Mouse (Mus musculus) myocyte (in vitro differentiated cells): Measurements from ENCODE around the gene Clk3. TPM values are rescaled to one million over a fixed set of nuclear protein-coding genes. Genes with fewer than 3 reads are reported as not detected.

Source experiments
- H3K27me3 ChIP-seq: one replicate; pipeline ENCODE4 v1.6.1; 2011; ENCODE audit not compliant: control insufficient read depth, insufficient read depth, insufficient read length
- H3K36me3 ChIP-seq: one replicate; pipeline ENCODE4 v1.6.1; 2011; ENCODE audit not compliant: control insufficient read depth, insufficient read depth
- H3K4me2 ChIP-seq: one replicate; pipeline ENCODE4 v1.6.1; 2011; ENCODE audit warnings: low read depth, control low read depth
- H3K4me3 ChIP-seq: one replicate; pipeline ENCODE4 v1.5.1; 2011; ENCODE audit warnings: mild to moderate bottlenecking, control low read depth, moderate library complexity
- H3K79me2 ChIP-seq: one replicate; pipeline ENCODE4 v1.6.1; 2011; ENCODE audit not compliant: control insufficient read depth, insufficient read depth
- H3ac ChIP-seq: one replicate; pipeline ENCODE4 v1.6.1; 2011; ENCODE audit not compliant: control insufficient read depth, insufficient read length
- CEBPB ChIP-seq: IDR thresholded peaks from 2 replicates; pipeline ENCODE4 v1.6.1; 2011; ENCODE audit warnings: mild to moderate bottlenecking, moderate library complexity; ENCODE audit not compliant: poor library complexity, insufficient read depth, severe bottlenecking
- E2F4 ChIP-seq: IDR thresholded peaks from one replicate; pipeline ENCODE4 v1.6.1; 2011; ENCODE audit warnings: mild to moderate bottlenecking, control low read depth, moderate library complexity; ENCODE audit not compliant: insufficient read depth
- MAX ChIP-seq: IDR thresholded peaks from one replicate; pipeline ENCODE4 v1.6.1; 2011; ENCODE audit warnings: low read depth, mild to moderate bottlenecking, control low read depth
- MYOD1 ChIP-seq, 3 experiments: IDR thresholded peaks; one replicate each; pipeline ENCODE4 v1.6.1; 2011; ENCODE audit warnings: control low read depth in 2 of 3, low read depth in 2 of 3, mild to moderate bottlenecking in 2 of 3, moderate library complexity in 1 of 3; ENCODE audit not compliant: insufficient read length in 2 of 3, control insufficient read depth in 1 of 3
- MYOG ChIP-seq, 3 experiments: IDR thresholded peaks; one replicate each; pipeline ENCODE4 v1.6.1; 2011; ENCODE audit warnings: control low read depth in 2 of 3, low read depth in 2 of 3, mild to moderate bottlenecking in 2 of 3; ENCODE audit not compliant: insufficient read length in 2 of 3, control insufficient read depth in 1 of 3, insufficient read depth in 1 of 3
- POLR2A ChIP-seq: IDR thresholded peaks from one replicate; pipeline ENCODE4 v1.6.1; 2011; ENCODE audit warnings: low read depth, mild to moderate bottlenecking, control low read depth, moderate library complexity; ENCODE audit not compliant: insufficient read length
- POLR2AphosphoS2 ChIP-seq: IDR thresholded peaks from one replicate; pipeline ENCODE4 v1.6.1; 2011; ENCODE audit warnings: low read depth, control low read depth; ENCODE audit not compliant: insufficient read length
- REST ChIP-seq: IDR thresholded peaks from one replicate; pipeline ENCODE4 v1.6.1; 2011; ENCODE audit warnings: mild to moderate bottlenecking, control low read depth, moderate library complexity; ENCODE audit not compliant: insufficient read depth, insufficient read length
- SRF ChIP-seq: IDR thresholded peaks from one replicate; pipeline ENCODE4 v1.6.1; 2011; ENCODE audit warnings: low read depth; ENCODE audit not compliant: control insufficient read depth, insufficient read length
- TCF12 ChIP-seq: IDR thresholded peaks from one replicate; pipeline ENCODE4 v1.6.1; 2011; ENCODE audit warnings: mild to moderate bottlenecking, control low read depth; ENCODE audit not compliant: poor library complexity, insufficient read depth, severe bottlenecking
- TCF3 ChIP-seq: IDR thresholded peaks from one replicate; pipeline ENCODE4 v1.6.1; 2011; ENCODE audit warnings: low read depth, control low read depth; ENCODE audit not compliant: insufficient read length
- USF1 ChIP-seq: IDR thresholded peaks from one replicate; pipeline ENCODE4 v1.6.1; 2011; ENCODE audit warnings: low read depth, mild to moderate bottlenecking, control low read depth, moderate library complexity
- polyA plus RNA-seq: library from polyadenylated mRNA; unstranded; fragments of >200 nt; fragmentation: generic; extraction: Trizol; gene quantifications from one replicate; pipeline ENCODE4 v1.2.1, GENCODE M21; 2012; ENCODE audit warnings: missing spikeins

The Clk3 gene
- polyA plus RNA-seq, 1 experiment = 47.1 TPM

GRCm38 (mm10) chr9:57757578-57757977, 8.1 kb downstream of the Clk3 start:
- TF ChIP-seq MYOG (IDR thresholded peaks at IDR 0.05; ENCODE audit: control insufficient read depth in 1 of 3, insufficient read depth in 1 of 3, insufficient read length in 2 of 3, low read depth in 2 of 3) = no peak
- TF ChIP-seq TCF3 = no peak
- no peak for TF ChIP-seq SRF
- TF ChIP-seq MYOD1 (IDR thresholded peaks at IDR 0.05; ENCODE audit: control insufficient read depth in 1 of 3, insufficient read length in 2 of 3, low read depth in 2 of 3) = no peak
- no peak for TF ChIP-seq E2F4
- no peak for TF ChIP-seq CEBPB
- no peak for TF ChIP-seq POLR2AphosphoS2
- TF ChIP-seq POLR2A = no peak
- TF ChIP-seq REST = no peak
- no peak for TF ChIP-seq TCF12
- no peak for TF ChIP-seq MAX
- no peak for TF ChIP-seq USF1
- Histone ChIP-seq H3K36me3 (peaks cover 73% of the 10 kb centered on the region), H3K79me2 (peaks cover 22% of the 10 kb centered on the region), H3K4me3 (no peak overlapping the region), H3K4me2 (no peak overlapping the region), H3ac (no peak overlapping the region), H3K27me3 (no peaks in the 10 kb centered on the region)

- TF ChIP-seq MYOG (IDR thresholded peaks at IDR 0.05; ENCODE audit: control insufficient read depth in 1 of 3, insufficient read depth in 1 of 3, insufficient read length in 2 of 3, low read depth in 2 of 3) (no peak), POLR2AphosphoS2 (peak; percentile 80), POLR2A (peak; percentile 13)
- no peak overlapping the region for H3K4me3 ChIP-seq
- H3K27me3 ChIP-seq = no peaks in the 10 kb centered on the region
These were observed 14.8 kb downstream of the Clk3 start for GRCm38 (mm10) chr9:57750901-57751300.

GRCm38 (mm10) chr9:57748831-57749230, 16.8 kb downstream of the Clk3 start:
- no peak overlapping the region for H3K4me2 ChIP-seq
- no peak overlapping the region for H3ac ChIP-seq
- TF ChIP-seq E2F4 (no peak), CEBPB (no peak), TCF3 (no peak), REST (no peak)
- H3K27me3 ChIP-seq = no peaks in the 10 kb centered on the region
- H3K79me2 ChIP-seq = no peaks in the 10 kb centered on the region
- H3K36me3 ChIP-seq = peaks cover 60% of the 10 kb centered on the region
- H3K4me3 ChIP-seq = no peak overlapping the region

More at GRCm38 (mm10) chr9:57750901-57751300, 14.8 kb downstream of the Clk3 start:
- no peak overlapping the region for H3ac ChIP-seq
- no peaks in the 10 kb centered on the region for H3K79me2 ChIP-seq
- peaks cover 68% of the 10 kb centered on the region for H3K36me3 ChIP-seq
- no peak overlapping the region for H3K4me2 ChIP-seq

GRCm38 (mm10) chr9:57748137-57748536, 17.5 kb downstream of the Clk3 start:
- no peak overlapping the region for H3K4me3 ChIP-seq
- H3ac ChIP-seq = no peak overlapping the region
- H3K4me2 ChIP-seq = no peak overlapping the region
- H3K36me3 ChIP-seq = peaks cover 53% of the 10 kb centered on the region
- peak; percentile 32 for TF ChIP-seq POLR2AphosphoS2
- no peak for TF ChIP-seq TCF3
- H3K27me3 ChIP-seq = no peaks in the 10 kb centered on the region
- H3K79me2 ChIP-seq = no peaks in the 10 kb centered on the region

GRCm38 (mm10) chr9:57747067-57747466, 18.6 kb downstream of the Clk3 start:
- Histone ChIP-seq H3K36me3 (peaks cover 47% of the 10 kb centered on the region), H3K27me3 (no peaks in the 10 kb centered on the region), H3K4me2 (no peak overlapping the region), H3K4me3 (no peak overlapping the region), H3K79me2 (no peaks in the 10 kb centered on the region), H3ac (no peak overlapping the region)
- no peak for TF ChIP-seq USF1
- no peak for TF ChIP-seq CEBPB
- TF ChIP-seq MAX = no peak
- no peak for TF ChIP-seq POLR2AphosphoS2
- no peak for TF ChIP-seq TCF3
- no peak for TF ChIP-seq REST
- no peak for TF ChIP-seq TCF12
- no peak for TF ChIP-seq MYOG (IDR thresholded peaks at IDR 0.05; ENCODE audit: control insufficient read depth in 1 of 3, insufficient read depth in 1 of 3, insufficient read length in 2 of 3, low read depth in 2 of 3)
- no peak for TF ChIP-seq SRF
- no peak for TF ChIP-seq E2F4
- TF ChIP-seq MYOD1 (IDR thresholded peaks at IDR 0.05; ENCODE audit: control insufficient read depth in 1 of 3, insufficient read length in 2 of 3, low read depth in 2 of 3) = no peak
- no peak for TF ChIP-seq POLR2A
